ENCODE assay signal across 21 mouse cellular contexts in genomic region chr13:10845212-10845611, GRCm38 (mm10).
DNase-seq lines count a peak whose midpoint lies in the region; ATAC-seq lines count a peak whose summit lies in the region.
"Had no signal": no experiment of that assay in that cellular context is flagged by ENCODE, and none has a peak within 500 bp of the region (broad histone marks: within the 10 kb centered on the region; RNA-seq: fewer than 3 reads in every experiment).

No protein-coding gene starts in this region.

- 43% methylated on average over 5 of the region's 5 CpGs for WGBS in forebrain, embryonic 14.5 days
- WGBS in forebrain, embryonic 10.5 days, result 80% methylated on average over 5 of the region's 5 CpGs
- 42% methylated on average over 5 of the region's 5 CpGs for WGBS in forebrain, embryonic 16.5 days
- 93% methylated on average over 5 of the region's 5 CpGs for WGBS in kidney, embryonic 14.5 days

- no peaks in the 10 kb centered on the region for H3K36me3 ChIP-seq in forebrain, embryonic 14.5 days (ENCODE audit: control insufficient read depth, insufficient read depth, low read length)
- no peaks in the 10 kb centered on the region for H3K36me3 ChIP-seq in forebrain, embryonic 10.5 days (replicated peaks)
- H3K36me3 ChIP-seq in forebrain, embryonic 16.5 days (ENCODE audit: control insufficient read depth, insufficient read depth), result no peaks in the 10 kb centered on the region
- no peaks in the 10 kb centered on the region for H3K36me3 ChIP-seq in kidney, embryonic 14.5 days (ENCODE audit: control insufficient read depth, insufficient read depth, low read length)
- H3K36me3 ChIP-seq: embryonic facial prominence, embryonic 13.5 days; G1E; heart, embryonic 15.5 days; hindbrain, embryonic 10.5 days; intestine, embryonic 15.5 days had no signal

- no peaks in the 10 kb centered on the region for H3K9me3 ChIP-seq in forebrain, embryonic 14.5 days (replicated peaks; ENCODE audit: control insufficient read depth, low read length)
- no peaks in the 10 kb centered on the region for H3K9me3 ChIP-seq in forebrain, embryonic 10.5 days
- H3K9me3 ChIP-seq in forebrain, embryonic 16.5 days (ENCODE audit: control insufficient read depth, low read length), result no peaks in the 10 kb centered on the region
- H3K9me3 ChIP-seq in kidney, embryonic 14.5 days (ENCODE audit: control insufficient read depth, low read length), result no peaks in the 10 kb centered on the region
- H3K9me3 ChIP-seq: embryonic facial prominence, embryonic 13.5 days; G1E; heart, embryonic 15.5 days; hindbrain, embryonic 10.5 days; intestine, embryonic 15.5 days had no signal

- H3K9ac ChIP-seq in forebrain, embryonic 14.5 days (ENCODE audit: low read length), result no peak overlapping the region
- no peak overlapping the region for H3K9ac ChIP-seq in forebrain, embryonic 16.5 days (replicated peaks; ENCODE audit: low read depth, low read length)
- H3K9ac ChIP-seq in kidney, embryonic 14.5 days (ENCODE audit: low read depth, low read length), result no peak overlapping the region
- H3K9ac ChIP-seq: embryonic facial prominence, embryonic 13.5 days; heart, embryonic 15.5 days; hindbrain, embryonic 14.5 days; intestine, embryonic 15.5 days had no signal

- no peak for ATAC-seq in forebrain, embryonic 14.5 days
- peak; percentile 55; the same call in 1 of the 2 replicates for ATAC-seq in forebrain, embryonic 16.5 days
- ATAC-seq in kidney, embryonic 14.5 days (ENCODE audit: low FRiP score, low TSS enrichment), result no peak
- ATAC-seq: CD4-positive, CD25-positive, alpha-beta regulatory T cell, adult 4 months; intestine, embryonic 15.5 days had no signal

- no peaks in the 10 kb centered on the region for H3K27me3 ChIP-seq in forebrain, embryonic 14.5 days (replicated peaks; ENCODE audit: control insufficient read depth, insufficient read depth, low read length)
- no peaks in the 10 kb centered on the region for H3K27me3 ChIP-seq in forebrain, embryonic 10.5 days (ENCODE audit: poor library complexity, severe bottlenecking)
- H3K27me3 ChIP-seq in forebrain, embryonic 16.5 days (replicated peaks; ENCODE audit: control insufficient read depth, insufficient read depth, low read length), result no peaks in the 10 kb centered on the region
- no peaks in the 10 kb centered on the region for H3K27me3 ChIP-seq in kidney, embryonic 14.5 days (ENCODE audit: control insufficient read depth, insufficient read depth, low read length)
- H3K27me3 ChIP-seq: embryonic facial prominence, embryonic 13.5 days; heart, embryonic 15.5 days; intestine, embryonic 15.5 days had no signal

- H3K27ac ChIP-seq in forebrain, embryonic 14.5 days (ENCODE audit: low read depth, low read length), result no peak overlapping the region
- no peak overlapping the region for H3K27ac ChIP-seq in forebrain, embryonic 10.5 days
- no peak overlapping the region for H3K27ac ChIP-seq in forebrain, embryonic 16.5 days (ENCODE audit: low read length)
- no peak overlapping the region for H3K27ac ChIP-seq in kidney, embryonic 14.5 days (ENCODE audit: low read depth, low read length)
- H3K27ac ChIP-seq: embryonic facial prominence, embryonic 13.5 days; heart, adult 2 months; heart, embryonic 15.5 days; hindbrain, embryonic 10.5 days; hindbrain, embryonic 14.5 days; intestine, embryonic 15.5 days had no signal

- peak; percentile 42 for DNase-seq in forebrain, embryonic 14.5 days (ENCODE audit: low spot score)
- DNase-seq in forebrain, embryonic 10.5 days (ENCODE audit: extremely low spot score, low spot score), result no peak
- DNase-seq in layer of hippocampus, postnatal 14 days (ENCODE audit: low spot score in 2 of 2), result peak; percentile 9 to 22
- no peak for DNase-seq in layer of hippocampus, postnatal 10 days (ENCODE audit: low spot score in 2 of 2)
- DNase-seq: adrenal gland, postnatal 14 days; cerebellum, adult 8-10 months; cerebellum, postnatal 36 days; gastrocnemius, postnatal 10 days; heart, adult 2 months; heart, postnatal 14 days; kidney, adult 18-20 months had no signal

- no peaks in the 10 kb centered on the region for H3K4me1 ChIP-seq in forebrain, embryonic 14.5 days (ENCODE audit: control insufficient read depth, insufficient read depth, low read length)
- no peaks in the 10 kb centered on the region for H3K4me1 ChIP-seq in forebrain, embryonic 10.5 days
- H3K4me1 ChIP-seq in forebrain, embryonic 16.5 days (replicated peaks; ENCODE audit: control insufficient read depth, insufficient read depth, low read length), result no peaks in the 10 kb centered on the region
- no peaks in the 10 kb centered on the region for H3K4me1 ChIP-seq in kidney, embryonic 14.5 days (ENCODE audit: control insufficient read depth, insufficient read depth, low read length)
- H3K4me1 ChIP-seq: embryonic facial prominence, embryonic 13.5 days; heart, embryonic 15.5 days; hindbrain, embryonic 10.5 days; intestine, embryonic 15.5 days had no signal

- H3K4me2 ChIP-seq in forebrain, embryonic 14.5 days (ENCODE audit: low read length), result no peak overlapping the region
- no peak overlapping the region for H3K4me2 ChIP-seq in forebrain, embryonic 16.5 days (ENCODE audit: low read length)
- H3K4me2 ChIP-seq in kidney, embryonic 14.5 days (replicated peaks; ENCODE audit: low read depth, low read length), result no peak overlapping the region
- H3K4me2 ChIP-seq: embryonic facial prominence, embryonic 13.5 days; heart, embryonic 11.5 days; heart, embryonic 15.5 days; hindbrain, embryonic 14.5 days; intestine, embryonic 15.5 days had no signal

- H3K4me3 ChIP-seq in forebrain, embryonic 14.5 days (ENCODE audit: low read depth, low read length), result no peak overlapping the region
- H3K4me3 ChIP-seq in forebrain, embryonic 10.5 days, result no peak overlapping the region
- no peak overlapping the region for H3K4me3 ChIP-seq in forebrain, embryonic 16.5 days (replicated peaks; ENCODE audit: low read length)
- no peak overlapping the region for H3K4me3 ChIP-seq in kidney, embryonic 14.5 days (ENCODE audit: low read length)
- H3K4me3 ChIP-seq: embryonic facial prominence, embryonic 13.5 days; heart, adult 2 months; heart, embryonic 15.5 days; hindbrain, embryonic 10.5 days; intestine, embryonic 15.5 days had no signal

Comparison
In these comparisons a context has a peak if more than half of its experiments do, and no peak if none do; other contexts are left out.
1. DNase-seq: peak in forebrain, embryonic 14.5 days (single experiment) and layer of hippocampus, postnatal 14 days (2 of 2); none in forebrain, embryonic 10.5 days (single experiment) and layer of hippocampus, postnatal 10 days (0 of 2).